16 mouse cellular contexts compared by ENCODE assay signal in the genomic region with DNA sequence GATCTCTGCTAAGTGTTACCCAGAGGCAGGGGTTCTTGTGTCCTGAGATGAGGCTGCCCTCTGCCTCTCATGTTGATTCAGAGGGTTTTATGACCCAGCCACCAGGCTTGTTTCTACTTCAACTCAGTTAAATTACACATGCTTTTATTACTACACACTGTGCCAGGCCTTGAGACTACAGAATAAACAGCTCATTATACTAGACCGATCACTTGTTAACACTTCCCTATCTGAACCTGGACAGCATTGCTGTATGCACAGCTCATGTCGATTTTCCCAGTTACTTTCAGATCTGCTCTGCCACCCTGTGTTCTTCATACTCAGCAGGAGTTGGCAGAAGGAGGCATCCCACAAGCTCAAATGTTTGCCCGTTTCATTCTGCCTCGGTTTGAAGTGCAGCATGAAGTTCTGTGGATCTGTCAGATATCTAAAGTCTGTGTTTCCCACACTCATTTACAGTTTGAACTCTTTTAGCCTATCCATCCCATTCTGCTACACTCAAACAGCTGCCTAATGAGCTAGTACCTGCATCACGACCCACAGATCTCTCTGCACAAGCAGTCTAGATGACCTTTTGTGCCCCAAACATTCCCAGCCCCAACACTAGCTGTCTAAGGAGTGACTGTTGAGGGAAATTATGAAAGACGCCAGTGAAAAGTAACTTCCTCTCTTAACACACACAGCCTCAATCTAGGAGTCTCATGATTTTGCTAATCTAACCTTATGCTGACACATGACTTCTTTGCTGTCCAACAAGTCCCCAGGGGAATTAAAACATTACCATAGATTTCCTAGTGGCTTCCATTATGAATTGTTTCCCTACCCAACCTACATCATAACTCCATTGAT. TPM values are rescaled to one million over a fixed set of nuclear protein-coding genes. Genes with fewer than 3 reads are reported as not detected.
DNase-seq lines count a peak whose midpoint lies in the region; ATAC-seq and TF ChIP-seq lines count a peak whose summit lies in the region.
"Had no signal": no experiment of that assay in that cellular context is flagged by ENCODE, and none has a peak within 500 bp of the region (broad histone marks: within the 10 kb centered on the region; RNA-seq: fewer than 3 reads in every experiment).

No protein-coding gene starts in this region.

- DNase-seq in cerebellum, adult 18-20 months: peak; percentile 10 to 13
- DNase-seq in cerebellum, postnatal 4 days (ENCODE audit: low spot score in 2 of 2): no peak
- DNase-seq in liver, embryonic 14.5 days (ENCODE audit: low read depth in 3 of 3, low spot score in 3 of 3): no peak
- DNase-seq in liver: no peak
- no peak for DNase-seq in urinary bladder, postnatal 14 days (ENCODE audit: low spot score)
- no peak for DNase-seq in adrenal gland, postnatal 25 days
- DNase-seq: gastrocnemius, postnatal 36 days; kidney, postnatal 10 days; left cerebral cortex, postnatal 4 days; midbrain, embryonic 14.5 days; thymus, postnatal 25 days had no signal

- TF ChIP-seq EP300 in liver, embryonic 14.5 days (IDR thresholded peaks at IDR 0.05; ENCODE audit: low read depth): no peak

- 0 out of 2 replicates have a peak, but pooled peaks have one; percentile 23 for ATAC-seq in liver, embryonic 14.5 days (ENCODE audit: insufficient read depth)
- peak; percentile 81 for ATAC-seq in intestine, embryonic 16.5 days
- peak; percentile 73 for ATAC-seq in monocyte, adult 5-6 weeks (replicated peaks; ENCODE audit: insufficient number of reproducible peaks, low FRiP score, low TSS enrichment, poor library complexity, severe bottlenecking)

- H3K4me2 ChIP-seq in liver, embryonic 14.5 days (ENCODE audit: low read depth): no peak overlapping the region
- no peak overlapping the region for H3K4me2 ChIP-seq in intestine, embryonic 16.5 days (ENCODE audit: low read depth, low read length)
- H3K4me2 ChIP-seq: embryonic facial prominence, embryonic 12.5 days had no signal

- H3K36me3 ChIP-seq in liver, embryonic 14.5 days (replicated peaks; ENCODE audit: control insufficient read depth, insufficient read depth, low read depth): no peaks in the 10 kb centered on the region
- H3K36me3 ChIP-seq in intestine, embryonic 16.5 days (ENCODE audit: control insufficient read depth, insufficient read depth, low read length): no peaks in the 10 kb centered on the region
- H3K36me3 ChIP-seq: embryonic facial prominence, embryonic 12.5 days; hindbrain, embryonic 10.5 days had no signal

- WGBS in liver, embryonic 14.5 days (ENCODE audit: insufficient replicate concordance): 27% methylated on average over 6 of the region's 6 CpGs
- WGBS in intestine, embryonic 16.5 days: 24% methylated on average over 6 of the region's 6 CpGs

- H3K27me3 ChIP-seq in liver, embryonic 14.5 days (ENCODE audit: control insufficient read depth, insufficient read depth, low read length): no peaks in the 10 kb centered on the region
- no peaks in the 10 kb centered on the region for H3K27me3 ChIP-seq in intestine, embryonic 16.5 days (replicated peaks; ENCODE audit: control insufficient read depth, insufficient read depth, low read length)
- H3K27me3 ChIP-seq: embryonic facial prominence, embryonic 12.5 days had no signal

- no peaks in the 10 kb centered on the region for H3K9me3 ChIP-seq in liver, embryonic 14.5 days (ENCODE audit: control insufficient read depth, low read length)
- H3K9me3 ChIP-seq in intestine, embryonic 16.5 days (ENCODE audit: control insufficient read depth, low read length): no peaks in the 10 kb centered on the region
- H3K9me3 ChIP-seq: embryonic facial prominence, embryonic 12.5 days; hindbrain, embryonic 10.5 days had no signal

- no peak overlapping the region for H3K4me3 ChIP-seq in liver, embryonic 14.5 days (ENCODE audit: insufficient read depth in 1 of 2, low read depth in 2 of 2, low read length in 2 of 2)
- no peak overlapping the region for H3K4me3 ChIP-seq in intestine, embryonic 16.5 days (ENCODE audit: low read length)
- H3K4me3 ChIP-seq: embryonic facial prominence, embryonic 12.5 days; hindbrain, embryonic 10.5 days had no signal

- H3K4me1 ChIP-seq in liver, embryonic 14.5 days (replicated peaks; ENCODE audit: control insufficient read depth in 2 of 2, insufficient read depth in 2 of 2, low read length in 1 of 2): peaks cover 0 to 4% of the 10 kb centered on the region in 2 experiments; a peak in 1 of 4 replicates
- H3K4me1 ChIP-seq in intestine, embryonic 16.5 days (ENCODE audit: control insufficient read depth, insufficient read depth, low read length): peaks cover 6% of the 10 kb centered on the region; the same call in 1 of the 2 replicates

- H3K9ac ChIP-seq in liver, embryonic 14.5 days (replicated peaks): no peak overlapping the region
- H3K9ac ChIP-seq in intestine, embryonic 16.5 days (ENCODE audit: low read depth, low read length): no peak overlapping the region
- H3K9ac ChIP-seq: embryonic facial prominence, embryonic 12.5 days had no signal

- H3K27ac ChIP-seq in liver, embryonic 14.5 days: no peak overlapping the region
- no peak overlapping the region for H3K27ac ChIP-seq in intestine, embryonic 16.5 days (ENCODE audit: low read length)
- H3K27ac ChIP-seq: embryonic facial prominence, embryonic 12.5 days; hindbrain, embryonic 10.5 days had no signal

- no peak for TF ChIP-seq CTCF in liver, embryonic 14.5 days (IDR thresholded peaks at IDR 0.05; ENCODE audit: low read depth)

RNA-seq across cellular contexts. Expression of a gene that starts 3.2 kb away (rescaled TPM):
- 0.42 and 0.49 TPM in 2 replicates for polyA plus RNA-seq in liver, embryonic 14.5 days (2012; rRNA removed)
- 0.30 and 0.35 TPM in 2 replicates for polyA plus RNA-seq in liver, embryonic 14.5 days (2014; fragmentation: Nextera tagmentation; extraction: Ambion mirVana)
- 0.17 and 0.27 TPM in 2 replicates for polyA plus RNA-seq in intestine, embryonic 16.5 days (2015; fragmentation: Nextera tagmentation; extraction: Ambion mirVana)
- total RNA-seq in monocyte, adult 5-6 weeks (2017): 0.29 to 1.1 TPM (median 0.78 TPM) in 3 replicates
- total RNA-seq in adrenal gland, postnatal 25 days (2021): 0.38 and 0.58 TPM in 2 replicates
- total RNA-seq: MEL had no signal

Comparison
In these comparisons a context has a peak if more than half of its experiments do, and no peak if none do; other contexts are left out.
1. DNase-seq: peak in cerebellum, adult 18-20 months (2 of 2); none in cerebellum, postnatal 4 days (0 of 2), liver, embryonic 14.5 days (0 of 3), liver (single experiment), urinary bladder, postnatal 14 days (single experiment) and adrenal gland, postnatal 25 days (single experiment).
2. ATAC-seq: peak in every context shown above with its lines; median percentile 81 in intestine, embryonic 16.5 days; 73 in monocyte, adult 5-6 weeks; 23 in liver, embryonic 14.5 days.